Mouse (Mus musculus) myocyte (in vitro differentiated cells): ENCODE data around the gene Aar2.

Source experiments
- CEBPB ChIP-seq: IDR thresholded peaks from 2 replicates; pipeline ENCODE4 v1.6.1; 2011; ENCODE audit warnings: mild to moderate bottlenecking, moderate library complexity; ENCODE audit not compliant: poor library complexity, insufficient read depth, severe bottlenecking
- E2F4 ChIP-seq: IDR thresholded peaks from one replicate; pipeline ENCODE4 v1.6.1; 2011; ENCODE audit warnings: mild to moderate bottlenecking, control low read depth, moderate library complexity; ENCODE audit not compliant: insufficient read depth
- MAX ChIP-seq: IDR thresholded peaks from one replicate; pipeline ENCODE4 v1.6.1; 2011; ENCODE audit warnings: low read depth, mild to moderate bottlenecking, control low read depth
- MYOG ChIP-seq, 3 experiments: IDR thresholded peaks; one replicate each; pipeline ENCODE4 v1.6.1; 2011; ENCODE audit warnings: control low read depth in 2 of 3, low read depth in 2 of 3, mild to moderate bottlenecking in 2 of 3; ENCODE audit not compliant: insufficient read length in 2 of 3, control insufficient read depth in 1 of 3, insufficient read depth in 1 of 3
- POLR2A ChIP-seq: IDR thresholded peaks from one replicate; pipeline ENCODE4 v1.6.1; 2011; ENCODE audit warnings: low read depth, mild to moderate bottlenecking, control low read depth, moderate library complexity; ENCODE audit not compliant: insufficient read length
- POLR2AphosphoS2 ChIP-seq: IDR thresholded peaks from one replicate; pipeline ENCODE4 v1.6.1; 2011; ENCODE audit warnings: low read depth, control low read depth; ENCODE audit not compliant: insufficient read length
- SRF ChIP-seq: IDR thresholded peaks from one replicate; pipeline ENCODE4 v1.6.1; 2011; ENCODE audit warnings: low read depth; ENCODE audit not compliant: control insufficient read depth, insufficient read length

GRCm38 (mm10) chr2:156584154-156584796, 36.9 kb downstream of the Aar2 start:
- TF ChIP-seq CEBPB (no peak), E2F4 (no peak), MYOG (IDR thresholded peaks at IDR 0.05; ENCODE audit: control insufficient read depth in 1 of 3, insufficient read depth in 1 of 3, insufficient read length in 2 of 3, low read depth in 2 of 3) (no peak), MAX (no peak), SRF (no peak), POLR2AphosphoS2 (no peak), POLR2A (no peak)
